Mouse (Mus musculus) embryo, embryonic 11.5 days (tissue): ENCODE data around the gene Bach1.

Experiments
- DNase-seq: peaks from one replicate; pipeline ENCODE4 v3.0.0-alpha.2; 2012; ENCODE audit warnings: low read depth, low spot score

Gene Bach1

DNA sequence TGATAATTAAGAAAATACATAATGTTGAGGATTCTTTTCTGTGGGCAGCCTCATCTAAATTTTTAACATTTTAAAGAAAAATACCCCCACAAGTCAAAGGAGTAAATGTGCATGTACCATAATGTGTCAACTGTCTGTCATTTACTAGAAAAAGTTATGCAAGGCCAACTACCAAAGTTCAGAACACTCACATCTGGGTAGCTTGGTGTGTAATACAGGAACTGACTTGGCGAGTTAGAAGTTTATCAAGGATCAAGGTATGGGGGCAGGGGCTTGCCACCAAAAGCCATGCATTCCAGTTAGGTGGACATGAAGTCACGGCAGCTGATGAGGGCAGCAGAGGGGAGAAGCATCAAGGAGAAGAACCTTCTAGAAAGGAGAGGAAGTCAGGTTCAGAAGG lies 13.2 kb downstream of the Bach1 start:
- no peak for DNase-seq

GRCm38 (mm10) chr16:87712986-87713693 lies 14.4 kb downstream of the Bach1 start:
- no peak for DNase-seq

GRCm38 (mm10) chr16:87714550-87714949 lies 15.8 kb downstream of the Bach1 start:
- no peak for DNase-seq

DNA sequence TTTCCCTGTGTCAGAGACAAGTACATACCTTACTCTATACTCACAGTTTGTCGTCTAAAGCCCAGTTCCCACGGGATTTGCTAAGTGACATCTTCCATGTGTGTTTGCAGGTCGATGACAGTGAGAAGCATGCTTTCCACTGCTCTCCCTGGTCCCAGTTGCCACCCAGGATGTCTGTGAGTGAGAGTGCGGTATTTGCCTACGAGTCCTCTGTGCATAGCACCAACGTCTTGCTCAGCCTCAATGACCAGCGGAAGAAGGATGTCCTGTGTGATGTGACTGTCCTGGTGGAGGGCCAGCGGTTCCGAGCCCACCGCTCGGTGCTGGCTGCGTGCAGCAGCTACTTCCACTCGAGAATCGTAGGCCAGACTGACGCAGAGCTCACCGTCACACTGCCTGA lies 16.5 kb downstream of the Bach1 start:
- DNase-seq: no peak

- no peak for DNase-seq
Observed at GRCm38 (mm10) chr16:87716269-87716668, 17.5 kb downstream of the Bach1 start.

- DNase-seq: no peak
Observed at GRCm38 (mm10) chr16:87717046-87717660, 18.4 kb downstream of the Bach1 start.

- no peak for DNase-seq
Observed at GRCm38 (mm10) chr16:87719071-87719470, 20.3 kb downstream of the Bach1 start.

GRCm38 (mm10) chr16:87719688-87720283 lies 21.0 kb downstream of the Bach1 start:
- DNase-seq: no peak

- no peak for DNase-seq
Observed at GRCm38 (mm10) chr16:87720851-87721409, 22.2 kb downstream of the Bach1 start.

DNA sequence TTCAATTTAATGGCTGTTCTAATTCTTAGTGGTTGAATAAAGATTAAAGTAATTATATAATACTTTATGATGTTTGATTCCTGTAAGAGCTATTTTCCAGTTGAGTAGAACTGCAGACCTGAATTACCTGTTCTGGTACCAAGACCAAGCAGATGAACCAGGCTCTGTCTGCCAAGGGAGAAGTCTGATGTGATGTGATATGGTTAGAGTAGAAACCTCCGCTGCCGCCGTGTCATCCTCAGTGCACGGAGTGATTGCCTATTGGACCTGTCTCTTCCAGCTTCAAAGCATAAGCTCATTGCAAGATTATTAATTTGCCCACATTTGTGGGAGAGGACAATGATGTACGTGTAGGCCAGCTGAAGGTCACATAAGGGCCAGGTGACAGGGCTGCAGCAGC lies 24.1 kb downstream of the Bach1 start:
- no peak for DNase-seq

GRCm38 (mm10) chr16:87723479-87723878 lies 24.7 kb downstream of the Bach1 start:
- DNase-seq: no peak

- no peak for DNase-seq
Observed at GRCm38 (mm10) chr16:87724826-87725225, 26.1 kb downstream of the Bach1 start.

GRCm38 (mm10) chr16:87725241-87725640 lies 26.5 kb downstream of the Bach1 start:
- no peak for DNase-seq

- no peak for DNase-seq
Observed at GRCm38 (mm10) chr16:87725963-87726362, 27.2 kb downstream of the Bach1 start.

DNA sequence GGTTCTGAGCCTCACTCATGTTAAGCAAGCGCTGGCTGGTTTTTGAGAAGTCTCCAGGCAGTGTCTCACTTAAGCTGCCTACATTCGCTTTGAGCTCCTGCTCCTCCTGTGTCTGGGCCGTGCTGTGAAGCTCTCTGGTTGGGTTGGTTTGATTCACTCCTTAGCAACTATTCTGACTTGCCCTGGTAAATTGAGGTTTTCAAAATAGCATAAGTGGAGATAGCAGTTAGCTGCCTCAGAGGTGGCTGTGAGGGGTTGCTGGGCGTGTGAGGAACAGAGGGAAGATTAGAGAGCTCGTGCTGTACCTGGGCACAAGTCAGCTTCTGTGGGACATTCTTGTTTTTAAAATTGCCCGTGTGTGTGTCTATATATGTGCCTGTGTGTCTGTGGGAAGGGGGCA lies 27.6 kb downstream of the Bach1 start:
- no peak for DNase-seq

DNA sequence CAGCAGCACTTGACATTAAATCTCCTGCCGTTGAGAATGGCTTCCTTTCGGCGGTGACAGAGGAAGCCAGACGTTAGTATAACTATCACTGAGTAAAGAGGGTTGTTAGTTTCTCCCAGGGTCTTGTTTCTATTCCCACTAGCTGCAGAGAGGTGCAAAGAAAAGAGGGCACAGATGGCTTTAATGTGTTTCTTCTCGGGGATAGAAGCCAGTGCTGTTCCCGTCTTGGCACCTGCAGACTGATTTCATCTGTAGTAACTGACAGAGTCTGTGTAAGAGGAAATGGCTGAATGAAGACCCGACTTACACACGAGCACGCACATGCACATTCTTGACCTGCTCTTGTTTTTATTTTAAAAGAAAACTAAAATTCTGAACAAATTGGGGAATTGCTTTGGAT lies 28.5 kb downstream of the Bach1 start:
- DNase-seq: no peak

- DNase-seq: no peak
Observed at GRCm38 (mm10) chr16:87727918-87728317, 29.2 kb downstream of the Bach1 start.

DNA sequence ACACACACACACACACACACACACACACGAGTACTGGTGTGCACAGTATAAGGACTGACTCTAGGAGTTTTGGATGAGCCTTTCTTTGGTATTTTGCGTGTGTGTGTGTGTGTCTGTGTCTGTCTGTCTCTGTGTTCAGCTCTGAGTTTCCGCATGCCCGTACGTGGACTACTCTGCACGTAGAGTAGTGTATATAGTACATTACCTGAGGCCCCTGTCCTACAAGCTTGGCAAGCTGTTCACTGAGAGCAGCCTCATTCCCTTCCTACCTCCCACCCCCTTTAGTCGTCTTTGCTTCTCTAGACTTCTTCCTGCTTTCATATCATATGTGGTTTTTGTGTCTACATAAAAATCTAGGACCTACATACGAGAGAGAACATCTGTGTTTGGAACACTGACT lies 30.0 kb downstream of the Bach1 start:
- no peak for DNase-seq

GRCm38 (mm10) chr16:87729469-87729868 lies 30.7 kb downstream of the Bach1 start:
- no peak for DNase-seq

DNA sequence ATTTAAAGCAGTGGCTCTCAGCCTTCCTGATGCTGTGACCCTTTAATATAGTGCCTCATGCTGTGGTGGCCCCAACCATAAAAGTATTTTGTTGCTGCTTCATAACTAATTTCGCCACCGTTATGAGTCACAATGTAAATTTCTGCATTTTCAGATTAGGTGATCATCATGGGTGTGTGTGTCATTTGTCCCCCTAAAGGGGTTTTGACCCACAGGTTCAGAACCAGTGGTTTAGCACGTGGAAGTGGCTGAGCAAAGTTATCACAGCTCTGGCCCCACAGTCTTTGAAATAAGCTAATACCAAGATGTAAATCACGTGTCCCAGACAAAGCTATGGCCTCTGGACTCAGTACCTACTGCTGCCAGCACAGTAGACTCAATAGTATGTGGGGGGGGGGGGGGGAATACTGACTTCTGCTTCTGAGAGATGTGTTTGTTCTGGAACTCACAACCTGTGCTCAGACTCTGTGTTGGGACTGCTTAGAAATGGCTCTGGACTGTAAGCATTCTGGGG lies 36.2 kb downstream of the Bach1 start:
- no peak for DNase-seq

GRCm38 (mm10) chr16:87736106-87736505 lies 37.4 kb downstream of the Bach1 start:
- no peak for DNase-seq

- no peak for DNase-seq
Observed at GRCm38 (mm10) chr16:87737296-87737695, 38.6 kb downstream of the Bach1 start.
